Mouse (Mus musculus) intestine, embryonic 14.5 days (tissue): ENCODE data around the gene Vps16. TPM values are rescaled to one million over a fixed set of nuclear protein-coding genes. Genes with fewer than 3 reads are reported as not detected.

ENCODE experiments used
- polyA plus RNA-seq: library from polyadenylated mRNA; unstranded; fragments of >200 nt; fragmentation: Nextera tagmentation; extraction: Ambion mirVana; gene quantifications from 2 replicates; pipeline ENCODE4 v1.2.1, GENCODE M21; 2014

The Vps16 gene
- polyA plus RNA-seq, 1 experiment from 2014 or later: 62.7 TPM

Other genes starting within 250 kb of the Vps16 start
- gene Snrpb, start 244.9 kb upstream of the Vps16 start, polyA plus RNA-seq: 638 and 666 TPM in 2 replicates
- gene Tmc2, start 229.1 kb upstream of the Vps16 start, polyA plus RNA-seq: not detected in 2 replicates
- gene Nop56, start 149.9 kb upstream of the Vps16 start, polyA plus RNA-seq: 334 and 362 TPM in 2 replicates
- gene Idh3b, start 139.8 kb upstream of the Vps16 start, polyA plus RNA-seq: 214 and 215 TPM in 2 replicates
- gene Ebf4, start 129.2 kb upstream of the Vps16 start, polyA plus RNA-seq: 2.9 and 3.6 TPM in 2 replicates
- gene Cpxm1, start 26.8 kb upstream of the Vps16 start, polyA plus RNA-seq: 35.8 and 40.8 TPM in 2 replicates
- not detected in 2 replicates for gene Gm28372, start 19.1 kb upstream of the Vps16 start, polyA plus RNA-seq
- 0.52 TPM in 1 of 2 replicates, not detected in the other for gene 1700020A23Rik, start 19.1 kb upstream of the Vps16 start, polyA plus RNA-seq
- not detected in 2 replicates for gene Tmem239, start 17.9 kb upstream of the Vps16 start, polyA plus RNA-seq
- gene Pced1a, start 362 bp downstream of the Vps16 start, polyA plus RNA-seq: 10.1 and 11.7 TPM in 2 replicates
- gene Ptpra, start 25.9 kb downstream of the Vps16 start, polyA plus RNA-seq: 95.1 and 98.6 TPM in 2 replicates
- gene Mrps26, start 139.4 kb downstream of the Vps16 start, polyA plus RNA-seq: 97.4 and 100 TPM in 2 replicates
- gene Oxt, start 151.8 kb downstream of the Vps16 start, polyA plus RNA-seq: not detected in 2 replicates
- not detected in 2 replicates for gene Avp, start 158.2 kb downstream of the Vps16 start, polyA plus RNA-seq
- 17.2 and 17.7 TPM in 2 replicates for gene Fastkd5, start 205.7 kb downstream of the Vps16 start, polyA plus RNA-seq
- gene Ubox5, start 205.7 kb downstream of the Vps16 start, polyA plus RNA-seq: 15.9 and 17.2 TPM in 2 replicates
- gene Lzts3, start 218.5 kb downstream of the Vps16 start, polyA plus RNA-seq: 4.0 and 5.2 TPM in 2 replicates
- 67.9 and 68.1 TPM in 2 replicates for gene Ddrgk1, start 240.3 kb downstream of the Vps16 start, polyA plus RNA-seq
- 86.7 and 95.7 TPM in 2 replicates for gene Itpa, start 243.3 kb downstream of the Vps16 start, polyA plus RNA-seq